Mouse (Mus musculus): ENCODE data around the gene Zscan29. TPM values are rescaled to one million over a fixed set of nuclear protein-coding genes. Genes with fewer than 3 reads are reported as not detected.
"Not testable (repeated sequence)": the region's sequence is repeated elsewhere in the genome, so short reads cannot be mapped to it uniquely, and the experiment has no call there.

The Zscan29 gene
- polyA plus RNA-seq, 3 experiments from 2014 or later, result 24.1 to 36.0 (median 27.5) TPM

- no peak for ATAC-seq
Measured at GRCm38 (mm10) chr2:121132822-121133221, 38.1 kb downstream of the Zscan29 start.

- no peak for ATAC-seq
Measured at GRCm38 (mm10) chr2:121128865-121129620, 41.9 kb downstream of the Zscan29 start.

- ATAC-seq, result no peak
Measured at GRCm38 (mm10) chr2:121127536-121127935, 43.4 kb downstream of the Zscan29 start.

- not testable (repeated sequence) for ATAC-seq
Measured at GRCm38 (mm10) chr2:121126302-121126701, 44.6 kb downstream of the Zscan29 start.

- no peak for ATAC-seq
Measured at GRCm38 (mm10) chr2:121119260-121119659, 51.7 kb downstream of the Zscan29 start.

GRCm38 (mm10) chr2:121115418-121115817 is 55.5 kb downstream of the Zscan29 start:
- no peak for ATAC-seq

- ATAC-seq, result no peak
Measured at GRCm38 (mm10) chr2:121109695-121110094, 61.2 kb downstream of the Zscan29 start, which contains the start of gene Tgm7. Gene Tgm7, minus strand, starts transcription at chr2:121109795.

Other genes starting within 250 kb of the Zscan29 start
- gene Ubr1, start 200.4 kb downstream of the Zscan29 start, polyA plus RNA-seq (2017; shearing (Covaris generic)), result 10 to 100 TPM; 35.3 to 51.6 (median 47.1) TPM
- gene Tmem62, start 194.1 kb downstream of the Zscan29 start, polyA plus RNA-seq (2017; shearing (Covaris generic)), result 10 to 100 TPM; 10.3 to 16.9 (median 15.3) TPM
- gene Ccndbp1, start 162.7 kb downstream of the Zscan29 start, polyA plus RNA-seq (2017; shearing (Covaris generic)), result 100 to 1,000 TPM; 130 to 163 (median 159) TPM
- gene Epb42, start 134.1 kb downstream of the Zscan29 start, polyA plus RNA-seq (2017; shearing (Covaris generic)), result 1 to 10 TPM in 1 of 3 experiments, under 1 TPM in 2; 0.54 to 1.2 (median 0.66) TPM
- gene Tgm5, start 85.3 kb downstream of the Zscan29 start, polyA plus RNA-seq (2017; shearing (Covaris generic)), result not detected
- gene Tgm7, start 61.3 kb downstream of the Zscan29 start, polyA plus RNA-seq (2017; shearing (Covaris generic)), result not detected
- gene Adal, start 30.7 kb downstream of the Zscan29 start, polyA plus RNA-seq (2017; shearing (Covaris generic)), result 10 to 100 TPM; 13.2 to 20.5 (median 16.7) TPM
- gene Lcmt2, start 30.5 kb downstream of the Zscan29 start, polyA plus RNA-seq (2017; shearing (Covaris generic)), result 1 to 10 TPM; 4.8 to 7.5 (median 5.8) TPM
- 100 to 1,000 TPM in 1 of 3 experiments, 10 to 100 TPM in 2; 65.3 to 101 (median 80.2) TPM for gene Tubgcp4, start 471 bp downstream of the Zscan29 start, polyA plus RNA-seq (2017; shearing (Covaris generic))
- gene Trp53bp1, start 100.3 kb upstream of the Zscan29 start, polyA plus RNA-seq (2017; shearing (Covaris generic)), result 10 to 100 TPM; 32.2 to 41.0 (median 38.0) TPM
- gene Map1a, start 118.5 kb upstream of the Zscan29 start, polyA plus RNA-seq (2017; shearing (Covaris generic)), result under 1 TPM in 2 of 3 experiments, not detected in 1; 0.14 to 0.39 TPM
- 10 to 100 TPM in 2 of 3 experiments, 1 to 10 TPM in 1; 7.2 to 12.5 (median 11.8) TPM for gene Ppip5k1, start 184.3 kb upstream of the Zscan29 start, polyA plus RNA-seq (2017; shearing (Covaris generic))
- 1 to 10 TPM in 2 of 3 experiments, under 1 TPM in 1; 0.65 to 1.2 (median 1.1) TPM for gene Ckmt1, start 186.6 kb upstream of the Zscan29 start, polyA plus RNA-seq (2017; shearing (Covaris generic))
- under 1 TPM; 0.18 to 0.63 (median 0.54) TPM for gene Strc, start 216.0 kb upstream of the Zscan29 start, polyA plus RNA-seq (2017; shearing (Covaris generic))
- 1,000 to 10,000 TPM in 2 of 3 experiments, 100 to 1,000 TPM in 1; 491 to 1,229 (median 1,150) TPM for gene Pdia3, start 242.7 kb upstream of the Zscan29 start, polyA plus RNA-seq (2017; shearing (Covaris generic))
- gene Catsper2, start 242.7 kb upstream of the Zscan29 start, polyA plus RNA-seq (2017; shearing (Covaris generic)), result 1 to 10 TPM; 2.4 to 6.2 (median 3.1) TPM